Mouse (Mus musculus): ENCODE measurements around the gene Plp2.
"Not testable (repeated sequence)": the region's sequence is repeated elsewhere in the genome, so short reads cannot be mapped to it uniquely, and the experiment has no call there.

Gene Plp2

GRCm38 (mm10) chrX:7670921-7671623, at the start of gene Plp2:
TSS of gene Plp2 (minus strand) at chrX:7671390.
- in situ Hi-C loops (cut with MboI, MseI): no loop called here

- in situ Hi-C loops (cut with MboI, MseI): not testable (repeated sequence)
Observed at GRCm38 (mm10) chrX:7716058-7716457, 44.9 kb upstream of the Plp2 start.

GRCm38 (mm10) chrX:7714135-7714899, 43.1 kb upstream of the Plp2 start, which contains the start of gene Wdr45:
TSS of gene Wdr45 (plus strand) at chrX:7714333.
- in situ Hi-C loops (cut with MboI, MseI): loop anchor here (5.0 kb wide), 1 partner anchor 383 kb away; no protein-coding TSS in a partner anchor

GRCm38 (mm10) chrX:7713764-7714134, 42.6 kb upstream of the Plp2 start:
- in situ Hi-C loops (cut with MboI, MseI): loop anchor here (5.0 kb wide), 1 partner anchor 384 kb away; no protein-coding TSS in a partner anchor

- in situ Hi-C loops (cut with MboI, MseI): no loop called here
Observed at GRCm38 (mm10) chrX:7696954-7697381, 25.8 kb upstream of the Plp2 start, which contains the start of gene Gpkow. TSS of gene Gpkow (plus strand) at chrX:7697131.

- in situ Hi-C loops (cut with MboI, MseI): no loop called here
Observed at GRCm38 (mm10) chrX:7696520-7696919, 25.3 kb upstream of the Plp2 start.

GRCm38 (mm10) chrX:7692862-7693261, 21.7 kb upstream of the Plp2 start:
- in situ Hi-C loops (cut with MboI, MseI): no loop called here

GRCm38 (mm10) chrX:7690486-7690885, 19.3 kb upstream of the Plp2 start:
- in situ Hi-C loops (cut with MboI, MseI): no loop called here

GRCm38 (mm10) chrX:7688321-7688720, 17.1 kb upstream of the Plp2 start:
- in situ Hi-C loops (cut with MboI, MseI): no loop called here

GRCm38 (mm10) chrX:7680864-7681263, 9.7 kb upstream of the Plp2 start, which contains the start of gene Magix:
TSS of gene Magix (minus strand) at chrX:7681251.
- in situ Hi-C loops (cut with MboI, MseI): no loop called here

GRCm38 (mm10) chrX:7680057-7680412, 8.8 kb upstream of the Plp2 start:
- in situ Hi-C loops (cut with MboI, MseI): no loop called here

- in situ Hi-C loops (cut with MboI, MseI): no loop called here
Observed at GRCm38 (mm10) chrX:7679405-7680056, 8.3 kb upstream of the Plp2 start.

- in situ Hi-C loops (cut with MboI, MseI): no loop called here
Observed at GRCm38 (mm10) chrX:7678986-7679385, 7.8 kb upstream of the Plp2 start.

- in situ Hi-C loops (cut with MboI, MseI): no loop called here
Observed at GRCm38 (mm10) chrX:7675001-7675380, 3.8 kb upstream of the Plp2 start.

GRCm38 (mm10) chrX:7674284-7675000, 3.3 kb upstream of the Plp2 start:
- in situ Hi-C loops (cut with MboI, MseI): no loop called here

GRCm38 (mm10) chrX:7673578-7674281, 2.5 kb upstream of the Plp2 start:
- in situ Hi-C loops (cut with MboI, MseI): no loop called here

GRCm38 (mm10) chrX:7672739-7673138, 1.5 kb upstream of the Plp2 start:
- in situ Hi-C loops (cut with MboI, MseI): no loop called here

- in situ Hi-C loops (cut with MboI, MseI): no loop called here
Observed at GRCm38 (mm10) chrX:7670390-7670881, 754 bp downstream of the Plp2 start.

- in situ Hi-C loops (cut with MboI, MseI): no loop called here
Observed at GRCm38 (mm10) chrX:7665739-7666502, 5.3 kb downstream of the Plp2 start.

- in situ Hi-C loops (cut with MboI, MseI): no loop called here
Observed at GRCm38 (mm10) chrX:7664791-7665190, 6.4 kb downstream of the Plp2 start.

All from regulatory T cell (primary cell).